Mouse (Mus musculus) limb, embryonic 15.5 days (tissue): ENCODE results near the gene Cog6. TPM values are rescaled to one million over a fixed set of nuclear protein-coding genes. Genes with fewer than 3 reads are reported as not detected.
"Not testable (repeated sequence)": the region's sequence is repeated elsewhere in the genome, so short reads cannot be mapped to it uniquely, and the experiment has no call there.

Experiments
- ATAC-seq: fragments of 200-750 bp; cut with Nextera tagmentation; 2 replicates; pipeline ENCODE4 v1.8.0; 2017; ENCODE audit warnings: low read depth, moderate TSS enrichment; ENCODE audit not compliant: insufficient number of reproducible peaks, low FRiP score, low TSS enrichment
- H3K27ac ChIP-seq: fragments of 300-500 bp; sonication (generic); 2 replicates; pipeline ENCODE4 v1.5.1; 2015; ENCODE audit warnings: moderate library complexity, mild to moderate bottlenecking, inconsistent platforms
- H3K27me3 ChIP-seq: fragments of 300-500 bp; sonication (generic); 2 replicates; pipeline ENCODE4 v1.6.1; 2015; ENCODE audit warnings: inconsistent platforms
- H3K36me3 ChIP-seq: fragments of 300-500 bp; sonication (generic); 2 replicates; pipeline ENCODE4 v1.6.1; 2015; ENCODE audit warnings: inconsistent platforms
- H3K4me1 ChIP-seq: fragments of 300-500 bp; sonication (generic); 2 replicates; pipeline ENCODE4 v1.6.1; 2015; ENCODE audit warnings: inconsistent platforms
- H3K4me2 ChIP-seq: fragments of 300-500 bp; sonication (generic); 2 replicates; pipeline ENCODE4 v1.6.1; 2015; ENCODE audit warnings: mild to moderate bottlenecking, inconsistent platforms
- H3K4me3 ChIP-seq: fragments of 300-500 bp; sonication (generic); 2 replicates; pipeline ENCODE4 v1.5.1; 2015; ENCODE audit warnings: mild to moderate bottlenecking, inconsistent platforms
- H3K9ac ChIP-seq: fragments of 300-500 bp; sonication (generic); 2 replicates; pipeline ENCODE4 v1.6.1; 2015; ENCODE audit warnings: inconsistent platforms
- H3K9me3 ChIP-seq: fragments of 300-500 bp; sonication (generic); 2 replicates; pipeline ENCODE4 v1.6.1; 2016; ENCODE audit warnings: inconsistent platforms
- WGBS: fragments of 180-500 bp; shearing (Covaris S2); methylation state at CpG from one replicate; pipeline ENCODE4 v1.1.7; 2015; 5-methylcytosine and 5-hydroxymethylcytosine counted together
- polyA plus RNA-seq: library from polyadenylated mRNA; unstranded; fragments of >200 nt; fragmentation: Nextera tagmentation; extraction: Ambion mirVana; gene quantifications from 2 replicates; pipeline ENCODE4 v1.2.1, GENCODE M21; 2015

Cog6 gene
- polyA plus RNA-seq, 1 experiment from 2014 or later, result 49.6 TPM

DNA sequence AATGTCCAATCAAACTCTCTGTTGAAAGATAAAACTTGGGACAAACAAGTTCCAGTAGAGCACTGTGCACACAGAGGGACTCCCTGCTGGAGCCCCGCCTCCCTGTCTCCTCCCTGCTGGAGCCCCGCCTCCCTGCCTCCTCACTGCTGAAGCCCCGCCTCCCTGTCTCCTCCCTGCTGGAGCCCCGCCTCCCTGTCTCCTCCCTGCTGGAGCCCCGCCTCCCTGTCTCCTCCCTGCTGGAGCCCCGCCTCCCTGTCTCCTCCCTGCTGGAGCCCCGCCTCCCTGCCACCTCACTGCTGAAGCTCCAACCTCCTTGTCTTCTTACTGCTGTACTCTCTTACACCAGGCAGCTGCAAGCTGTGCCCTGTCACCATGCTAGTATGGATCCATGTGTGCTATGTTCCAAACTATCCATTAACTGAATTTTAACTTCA, 31.5 kb downstream of the Cog6 start:
- H3K9ac ChIP-seq, H3K27me3 ChIP-seq, ATAC-seq, H3K4me2 ChIP-seq, H3K4me1 ChIP-seq, H3K27ac ChIP-seq, H3K4me3 ChIP-seq, H3K9me3 ChIP-seq: not testable (repeated sequence)
- 76% methylated on average over 7 of the region's 7 CpGs for WGBS
- H3K36me3 ChIP-seq, result peaks cover 59% of the 10 kb centered on the region

DNA sequence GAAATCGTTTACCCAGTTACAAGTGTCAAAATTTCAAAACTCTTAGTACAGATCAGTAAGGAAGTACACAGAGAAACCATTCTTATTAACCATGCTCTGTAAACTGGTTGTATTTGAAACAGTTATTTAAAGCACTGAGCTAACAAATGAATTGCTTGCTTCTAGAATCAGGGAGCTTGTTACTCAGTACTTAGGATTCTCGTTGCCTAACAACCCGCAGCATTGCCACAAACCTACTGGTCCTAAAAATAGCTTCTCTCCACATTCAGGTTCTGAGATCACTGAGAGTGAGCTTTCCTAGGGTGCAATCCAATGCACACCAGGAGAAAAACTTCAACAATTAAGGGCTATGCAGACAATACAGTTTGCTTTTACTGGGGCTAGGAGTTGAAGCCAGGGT, 33.3 kb downstream of the Cog6 start:
- Histone ChIP-seq H3K4me1 (peaks cover 8% of the 10 kb centered on the region), H3K4me2 (no peak overlapping the region), H3K27ac (no peak overlapping the region), H3K9me3 (no peaks in the 10 kb centered on the region), H3K36me3 (peaks cover 43% of the 10 kb centered on the region), H3K4me3 (no peak overlapping the region), H3K27me3 (peaks cover 6% of the 10 kb centered on the region; the same call in 1 of the 2 replicates), H3K9ac (no peak overlapping the region)
- WGBS, result 81% methylated on average over 3 of the region's 3 CpGs
- ATAC-seq, result no peak

DNA sequence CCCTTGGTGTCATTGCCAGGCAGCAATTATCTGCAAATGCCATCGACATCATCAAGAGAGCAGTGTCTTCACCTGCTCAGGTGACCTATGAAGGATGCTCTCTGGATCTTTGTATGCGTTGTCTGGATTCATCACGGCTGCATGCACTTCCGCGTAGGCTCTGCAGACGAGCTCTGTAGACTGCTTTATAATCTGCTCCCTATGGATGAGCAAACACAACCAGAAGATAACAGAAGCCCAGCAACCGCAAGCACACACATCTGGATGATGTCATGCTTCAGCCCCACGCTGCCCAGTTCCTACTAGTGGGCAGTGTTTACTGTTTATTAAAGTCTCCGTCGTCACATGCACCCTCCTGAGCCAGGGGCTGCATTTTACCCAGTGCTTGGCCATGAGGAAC, 34.0 kb downstream of the Cog6 start:
- Histone ChIP-seq H3K4me2 (no peak overlapping the region), H3K36me3 (peaks cover 35% of the 10 kb centered on the region), H3K27me3 (peaks cover 6% of the 10 kb centered on the region; the same call in 1 of the 2 replicates), H3K27ac (no peak overlapping the region), H3K4me1 (peaks cover 8% of the 10 kb centered on the region), H3K4me3 (no peak overlapping the region), H3K9me3 (no peaks in the 10 kb centered on the region), H3K9ac (no peak overlapping the region)
- 90% methylated on average over 10 of the region's 10 CpGs for WGBS
- no peak for ATAC-seq

DNA sequence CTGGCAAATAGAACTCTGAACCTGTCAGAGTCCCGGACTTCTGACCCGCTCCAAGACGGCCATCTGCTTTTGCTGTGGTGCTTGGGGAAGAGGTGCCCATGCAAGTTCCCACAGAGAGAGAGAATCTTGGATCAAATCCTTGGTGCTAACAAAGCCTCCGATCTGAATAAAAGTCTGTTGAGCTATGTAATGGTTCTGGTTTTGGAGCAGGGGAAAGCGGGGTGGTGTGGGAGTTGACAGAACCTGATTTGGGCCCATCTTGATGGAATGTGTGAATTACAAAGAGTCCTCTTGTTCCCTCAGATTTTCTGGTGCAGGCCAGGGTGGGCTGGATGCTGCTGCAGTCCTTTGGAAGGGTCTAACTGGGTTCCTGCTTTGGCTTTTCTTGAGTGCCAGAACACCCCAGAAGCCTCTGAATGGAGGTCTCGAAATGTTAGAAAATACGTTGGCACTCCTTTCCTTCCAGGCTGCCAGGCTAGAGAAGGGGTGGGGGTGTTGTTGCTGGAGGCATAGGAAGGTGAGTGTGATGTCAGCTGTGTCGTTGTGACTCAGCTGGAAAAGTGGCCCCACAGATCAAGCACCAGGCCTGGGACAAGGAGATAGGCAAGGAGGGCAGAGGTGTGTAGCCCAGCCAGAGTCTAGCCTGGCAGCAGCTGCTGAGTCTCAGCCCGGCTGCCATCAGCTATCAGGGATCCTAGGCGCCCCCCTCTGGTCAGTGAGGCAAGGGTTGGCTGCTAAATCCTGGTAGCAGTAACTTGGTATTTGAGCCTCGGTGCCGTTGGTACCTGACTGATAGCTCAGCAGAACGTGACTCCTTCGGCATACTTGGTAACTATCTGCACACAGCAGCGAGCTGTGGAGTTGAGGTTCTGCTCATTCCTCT, 42.1 kb downstream of the Cog6 start:
- 46% methylated on average over 15 of the region's 15 CpGs for WGBS
- peaks cover 4% of the 10 kb centered on the region; the same call in 1 of the 2 replicates for H3K27me3 ChIP-seq
- H3K27ac ChIP-seq, result no peak overlapping the region
- no peaks in the 10 kb centered on the region for H3K9me3 ChIP-seq
- H3K9ac ChIP-seq, result no peak overlapping the region
- H3K4me2 ChIP-seq, result no peak overlapping the region
- H3K4me3 ChIP-seq, result no peak overlapping the region
- H3K36me3 ChIP-seq, result no peaks in the 10 kb centered on the region
- peaks cover 6% of the 10 kb centered on the region; the same call in 1 of the 2 replicates for H3K4me1 ChIP-seq
- no peak for ATAC-seq

DNA sequence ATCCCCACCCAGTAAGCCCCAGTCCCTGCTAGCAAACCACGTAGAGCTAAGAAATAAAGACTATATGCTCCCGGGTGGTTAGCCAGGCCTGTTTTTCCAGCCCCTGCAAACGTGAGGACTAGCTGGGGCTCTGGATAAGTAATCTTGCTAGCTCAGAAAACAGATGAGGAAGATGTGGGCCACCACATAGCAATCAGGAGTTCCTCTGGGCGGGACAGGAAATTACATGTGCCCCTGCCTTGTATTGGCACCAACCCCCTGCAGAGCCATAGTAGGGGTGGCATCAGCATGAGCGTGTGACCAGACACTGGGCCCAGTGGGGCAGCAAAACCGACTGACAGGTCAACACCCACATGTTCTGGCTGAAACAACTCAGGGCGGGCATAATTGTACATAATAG, 44.1 kb downstream of the Cog6 start:
- no peak overlapping the region for H3K4me3 ChIP-seq
- H3K27me3 ChIP-seq, result peaks cover 4% of the 10 kb centered on the region; the same call in 1 of the 2 replicates
- H3K9ac ChIP-seq, result no peak overlapping the region
- no peaks in the 10 kb centered on the region for H3K36me3 ChIP-seq
- ATAC-seq, result no peak
- H3K4me1 ChIP-seq, result peaks cover 6% of the 10 kb centered on the region; the same call in 1 of the 2 replicates
- WGBS, result 68% methylated on average over 7 of the region's 7 CpGs
- no peaks in the 10 kb centered on the region for H3K9me3 ChIP-seq
- no peak overlapping the region for H3K4me2 ChIP-seq
- no peak overlapping the region for H3K27ac ChIP-seq

DNA sequence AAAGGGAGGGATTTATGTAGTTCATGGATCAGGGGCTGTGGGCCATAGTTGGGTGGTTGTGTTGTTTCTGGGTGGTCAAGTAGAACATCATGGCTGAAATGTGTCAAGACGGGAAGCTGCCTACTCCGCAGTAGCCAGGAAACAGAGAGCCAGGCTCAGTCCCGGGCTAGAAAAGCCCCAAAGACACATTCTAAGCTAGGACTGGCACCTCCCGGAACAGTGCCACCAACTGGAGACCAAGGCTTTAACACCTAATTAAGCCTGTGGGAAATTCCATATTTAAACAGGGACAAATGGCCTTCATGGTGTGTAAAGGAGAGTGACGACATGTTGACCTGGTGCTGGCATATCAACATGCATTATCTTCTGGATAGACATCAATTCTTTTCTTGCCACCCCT, 50.0 kb downstream of the Cog6 start:
- Histone ChIP-seq H3K4me1 (peaks cover 4% of the 10 kb centered on the region; the same call in 1 of the 2 replicates), H3K9ac (no peak overlapping the region), H3K4me2 (no peak overlapping the region), H3K27ac (no peak overlapping the region), H3K36me3 (no peaks in the 10 kb centered on the region), H3K4me3 (no peak overlapping the region), H3K9me3 (no peaks in the 10 kb centered on the region), H3K27me3 (no peaks in the 10 kb centered on the region)
- WGBS, result 86% methylated on average over 5 of the region's 5 CpGs
- no peak for ATAC-seq

DNA sequence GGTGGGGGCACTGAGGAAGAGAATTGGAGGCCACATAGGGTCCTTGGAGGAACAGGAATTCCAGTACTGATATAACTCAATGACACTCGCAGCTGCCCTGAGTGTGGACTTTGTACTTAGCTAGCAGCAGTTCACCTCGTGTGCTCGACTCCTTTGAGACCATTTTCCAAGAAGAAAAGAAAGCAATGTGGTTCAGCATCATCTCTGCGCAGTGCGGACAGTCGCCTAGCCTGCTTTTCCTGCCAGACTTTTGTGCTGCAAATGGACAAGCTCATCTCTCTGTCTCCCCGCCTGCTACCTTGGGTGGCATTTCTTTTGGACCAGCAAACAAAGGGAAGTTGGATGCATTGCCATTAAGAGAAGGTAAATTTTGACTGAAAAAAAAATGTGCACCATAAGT, 52.8 kb downstream of the Cog6 start:
- peaks cover 4% of the 10 kb centered on the region; the same call in 1 of the 2 replicates for H3K4me1 ChIP-seq
- 68% methylated on average over 7 of the region's 7 CpGs for WGBS
- no peak overlapping the region for H3K4me2 ChIP-seq
- no peaks in the 10 kb centered on the region for H3K36me3 ChIP-seq
- no peak overlapping the region for H3K4me3 ChIP-seq
- no peaks in the 10 kb centered on the region for H3K9me3 ChIP-seq
- no peaks in the 10 kb centered on the region for H3K27me3 ChIP-seq
- H3K27ac ChIP-seq, result no peak overlapping the region
- no peak overlapping the region for H3K9ac ChIP-seq
- ATAC-seq, result no peak

DNA sequence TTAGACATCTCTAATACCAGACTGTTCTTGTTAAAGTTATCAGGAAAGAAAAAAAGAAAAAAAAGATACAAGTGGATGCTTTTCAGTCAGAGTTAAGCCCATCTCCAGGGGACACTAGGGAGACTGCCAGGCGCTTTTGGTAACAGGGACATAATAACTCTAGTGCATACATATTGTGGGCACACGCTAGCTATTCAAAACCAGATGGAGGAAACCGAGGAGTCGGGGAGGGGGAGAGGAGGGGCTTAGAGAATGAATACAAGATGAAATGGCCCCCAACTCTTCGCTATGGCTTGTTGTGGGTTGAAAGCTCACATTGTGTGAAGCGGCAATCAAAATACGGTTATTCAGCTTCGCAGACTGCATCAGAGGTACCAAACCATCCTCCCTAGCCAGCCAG, 53.6 kb downstream of the Cog6 start:
- 37% methylated on average over 8 of the region's 8 CpGs for WGBS
- no peak overlapping the region for H3K27ac ChIP-seq

DNA sequence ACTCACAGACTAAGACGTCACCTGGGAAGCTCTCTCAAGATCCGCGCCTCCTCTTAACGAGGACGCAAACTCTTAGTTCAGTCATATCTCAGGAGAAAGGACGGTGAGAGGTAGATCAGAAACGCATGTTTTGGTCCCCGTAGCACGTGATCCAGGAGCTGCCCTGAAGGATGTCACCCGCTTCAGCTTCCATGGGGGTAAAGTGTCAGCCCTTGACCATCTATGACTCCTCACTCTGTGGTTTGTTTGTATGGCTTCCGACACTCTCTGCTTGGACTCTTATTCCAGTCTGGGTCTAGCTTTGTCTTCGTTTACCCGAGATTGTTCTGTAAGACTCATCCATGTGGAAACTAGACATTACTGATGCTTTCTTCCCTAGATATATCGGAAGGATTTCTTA, 54.6 kb downstream of the Cog6 start:
- H3K4me2 ChIP-seq, result no peak overlapping the region
- no peaks in the 10 kb centered on the region for H3K36me3 ChIP-seq
- H3K4me3 ChIP-seq, result no peak overlapping the region
- peaks cover 11% of the 10 kb centered on the region; the same call in 1 of the 2 replicates for H3K4me1 ChIP-seq
- H3K27ac ChIP-seq, result no peak overlapping the region
- no peaks in the 10 kb centered on the region for H3K27me3 ChIP-seq
- H3K9ac ChIP-seq, result no peak overlapping the region
- H3K9me3 ChIP-seq, result no peaks in the 10 kb centered on the region
- WGBS, result 92% methylated on average over 14 of the region's 14 CpGs
- no peak for ATAC-seq

More for the DNA sequence above, 53.6 kb downstream of the Cog6 start:
- no peaks in the 10 kb centered on the region for H3K27me3 ChIP-seq
- no peaks in the 10 kb centered on the region for H3K9me3 ChIP-seq
- no peak for ATAC-seq
- H3K4me2 ChIP-seq, result no peak overlapping the region
- peaks cover 4% of the 10 kb centered on the region; the same call in 1 of the 2 replicates for H3K4me1 ChIP-seq
- no peak overlapping the region for H3K9ac ChIP-seq
- no peak overlapping the region for H3K4me3 ChIP-seq
- H3K36me3 ChIP-seq, result no peaks in the 10 kb centered on the region

DNA sequence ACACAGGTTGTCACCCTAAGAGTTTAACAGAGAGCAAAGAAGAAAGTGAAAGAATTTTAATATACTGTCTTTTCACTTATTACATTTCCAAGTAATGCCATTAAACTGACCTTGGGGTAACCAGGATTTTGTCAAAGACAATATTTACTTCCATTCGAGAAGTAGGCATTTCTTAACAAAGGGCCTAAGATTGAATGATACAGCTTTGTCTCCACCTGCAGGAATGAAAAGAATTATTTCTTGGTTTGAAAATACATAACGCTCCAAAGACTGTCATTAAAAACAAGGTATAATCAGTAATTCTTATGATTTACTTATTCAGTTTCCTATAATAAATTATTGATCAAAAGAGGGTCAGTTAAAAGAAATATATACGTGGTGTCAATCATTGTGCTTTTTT, 55.4 kb downstream of the Cog6 start:
- 75% methylated on average over 3 of the region's 3 CpGs for WGBS
- H3K4me1 ChIP-seq, result peaks cover 11% of the 10 kb centered on the region; the same call in 1 of the 2 replicates
- H3K4me3 ChIP-seq, result no peak overlapping the region
- H3K4me2 ChIP-seq, result no peak overlapping the region
- H3K9me3 ChIP-seq, result no peaks in the 10 kb centered on the region
- no peaks in the 10 kb centered on the region for H3K36me3 ChIP-seq
- no peak overlapping the region for H3K27ac ChIP-seq
- no peak overlapping the region for H3K9ac ChIP-seq
- no peak for ATAC-seq
- no peaks in the 10 kb centered on the region for H3K27me3 ChIP-seq

DNA sequence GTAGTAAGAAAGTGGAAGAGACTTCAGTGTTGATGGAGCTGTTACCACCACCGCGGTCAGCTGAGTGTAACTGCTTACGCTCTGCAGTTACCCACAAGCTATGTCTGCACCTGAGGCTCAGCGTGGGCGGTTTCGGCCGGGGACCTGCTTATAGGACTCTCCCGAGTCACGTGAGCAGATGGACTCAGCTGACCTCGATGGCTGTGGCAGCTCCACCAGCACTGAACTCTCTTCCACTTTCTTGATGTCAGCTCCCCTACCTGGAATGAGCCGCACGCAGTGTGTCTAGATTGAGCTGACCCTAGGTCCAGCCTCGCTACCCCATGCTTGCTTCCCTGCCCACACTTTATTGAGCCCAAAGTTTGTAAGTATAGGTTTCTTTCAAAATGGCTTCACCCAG, 56.1 kb downstream of the Cog6 start:
- peaks cover 13% of the 10 kb centered on the region; the same call in 1 of the 2 replicates for H3K4me1 ChIP-seq
- no peaks in the 10 kb centered on the region for H3K27me3 ChIP-seq
- no peak for ATAC-seq
- 94% methylated on average over 13 of the region's 13 CpGs for WGBS
- H3K9me3 ChIP-seq, result no peaks in the 10 kb centered on the region
- H3K4me3 ChIP-seq, result no peak overlapping the region
- H3K27ac ChIP-seq, result no peak overlapping the region
- no peaks in the 10 kb centered on the region for H3K36me3 ChIP-seq
- H3K9ac ChIP-seq, result no peak overlapping the region
- no peak overlapping the region for H3K4me2 ChIP-seq

DNA sequence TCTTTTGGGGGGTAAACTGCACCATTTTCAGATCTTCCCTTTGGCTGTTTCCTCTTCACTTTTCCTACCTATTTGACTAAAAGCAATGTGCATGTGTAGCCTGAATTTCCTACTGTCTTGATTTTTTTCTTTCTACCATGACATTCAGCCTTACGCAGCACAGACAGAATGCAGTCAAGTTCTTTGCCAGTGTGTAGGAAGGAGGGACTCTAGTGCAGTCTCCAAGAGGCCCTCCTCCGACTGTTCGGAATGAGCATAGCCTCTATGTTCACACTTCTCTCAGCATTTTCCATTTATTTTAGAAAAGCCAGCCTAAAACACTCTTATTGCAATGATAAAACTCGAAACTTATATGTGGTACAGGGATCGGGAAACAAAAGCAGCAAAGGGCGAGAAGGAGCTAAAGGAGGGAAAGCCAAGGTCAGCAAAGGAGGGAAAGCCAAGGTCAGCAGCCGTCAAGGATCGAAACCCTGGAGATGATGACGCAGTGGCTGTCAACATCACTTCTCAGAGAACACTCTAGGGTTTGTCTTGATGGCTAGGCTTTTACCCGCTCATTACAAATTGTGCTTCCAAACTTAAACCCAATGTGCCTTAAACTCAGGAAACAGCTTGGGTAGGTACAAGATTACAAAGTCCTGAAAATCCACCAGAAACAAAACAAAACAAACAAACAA, 58.5 kb downstream of the Cog6 start:
- no peaks in the 10 kb centered on the region for H3K36me3 ChIP-seq
- H3K9me3 ChIP-seq, result no peaks in the 10 kb centered on the region
- H3K27ac ChIP-seq, result no peak overlapping the region
- no peaks in the 10 kb centered on the region for H3K27me3 ChIP-seq
- H3K4me2 ChIP-seq, result no peak overlapping the region
- 86% methylated on average over 10 of the region's 10 CpGs for WGBS
- ATAC-seq, result no peak
- no peak overlapping the region for H3K9ac ChIP-seq
- H3K4me1 ChIP-seq, result peaks cover 15% of the 10 kb centered on the region; the same call in 1 of the 2 replicates
- H3K4me3 ChIP-seq, result no peak overlapping the region
